Mouse (Mus musculus) cerebellum, adult 2 months (tissue): Measurements from ENCODE around the gene Dis3l.

Experiments
- CTCF ChIP-seq: fragments of 200-500 bp; IDR thresholded peaks from 2 replicates; pipeline ENCODE4 v1.5.1; 2011; ENCODE audit warnings: low read depth, mild to moderate bottlenecking, control low read depth, low read length, moderate library complexity, borderline replicate concordance; ENCODE audit not compliant: insufficient read depth
- POLR2A ChIP-seq: fragments of 200-500 bp; IDR thresholded peaks from 2 replicates; pipeline ENCODE4 v1.6.1; 2011; ENCODE audit warnings: low read length, control low read depth, borderline replicate concordance; ENCODE audit not compliant: insufficient read depth

DNA sequence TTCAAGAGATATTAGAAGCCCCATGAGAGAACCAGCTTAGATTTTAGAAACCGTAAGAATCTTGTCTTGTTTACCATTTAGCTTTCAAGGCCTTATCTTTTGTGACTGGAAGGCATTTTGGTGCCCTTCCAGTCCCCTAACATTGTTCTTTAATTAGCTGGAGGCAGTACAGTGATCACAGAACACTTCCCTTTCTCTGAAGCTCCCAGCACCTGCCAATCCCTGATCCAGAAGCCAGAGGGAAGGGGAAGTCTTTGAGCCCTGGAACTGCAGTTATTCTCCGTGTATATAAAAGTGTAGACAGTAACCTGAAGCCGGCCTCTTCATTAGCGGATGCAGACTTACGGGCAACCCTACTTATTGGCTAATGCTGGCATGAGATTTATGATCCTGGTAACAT lies 8.4 kb upstream of the Dis3l start:
- TF ChIP-seq POLR2A = no peak
- no peak for TF ChIP-seq CTCF
